Mouse (Mus musculus) forebrain, embryonic 14.5 days (tissue): ENCODE data around the gene Cmtm2b. TPM values are rescaled to one million over a fixed set of nuclear protein-coding genes. Genes with fewer than 3 reads are reported as not detected.

Source experiments
- polyA plus RNA-seq: library from polyadenylated mRNA; unstranded; fragments of >200 nt; fragmentation: Nextera tagmentation; extraction: Ambion mirVana; gene quantifications from 2 replicates; pipeline ENCODE4 v1.2.1, GENCODE M21; 2014

The Cmtm2b gene
- polyA plus RNA-seq, 1 experiment from 2014 or later: not detected

Other genes starting within 250 kb of the Cmtm2b start
- gene Cdh5, start 220.6 kb upstream of the Cmtm2b start, polyA plus RNA-seq: 13.6 and 13.7 TPM in 2 replicates
- gene Bean1, start 151.8 kb upstream of the Cmtm2b start, polyA plus RNA-seq: 1.8 and 2.3 TPM in 2 replicates
- gene Tk2, start 73.7 kb upstream of the Cmtm2b start, polyA plus RNA-seq: 47.0 and 47.1 TPM in 2 replicates
- 22.2 and 26.8 TPM in 2 replicates for gene Cklf, start 71.4 kb upstream of the Cmtm2b start, polyA plus RNA-seq
- not detected in 2 replicates for gene Cmtm2a, start 29.0 kb upstream of the Cmtm2b start, polyA plus RNA-seq
- not detected in 2 replicates for gene Gm45711, start 12.1 kb upstream of the Cmtm2b start, polyA plus RNA-seq
- gene Cmtm1, start 12.1 kb upstream of the Cmtm2b start, polyA plus RNA-seq: not detected in 2 replicates
- gene Gm11020, start 663 bp upstream of the Cmtm2b start, polyA plus RNA-seq: not detected in 2 replicates
- gene Cmtm3, start 17.2 kb downstream of the Cmtm2b start, polyA plus RNA-seq: 37.5 and 38.8 TPM in 2 replicates
- gene Cmtm4, start 73.6 kb downstream of the Cmtm2b start, polyA plus RNA-seq: 3.5 and 3.7 TPM in 2 replicates
- 61.1 and 74.0 TPM in 2 replicates for gene Dync1li2, start 120.8 kb downstream of the Cmtm2b start, polyA plus RNA-seq
- 0.12 and 0.15 TPM in 2 replicates for gene Terb1, start 187.7 kb downstream of the Cmtm2b start, polyA plus RNA-seq
- gene Nae1, start 212.4 kb downstream of the Cmtm2b start, polyA plus RNA-seq: 130 and 135 TPM in 2 replicates
- gene Car7, start 212.5 kb downstream of the Cmtm2b start, polyA plus RNA-seq: 1.1 and 1.2 TPM in 2 replicates